Mouse (Mus musculus) monocyte, adult 2 months (primary cell): ENCODE measurements around the gene Psmd10.

Experiments
- DNase-seq, 2 experiments: peaks; one replicate each; pipeline ENCODE4 v3.0.0; 2022; ENCODE audit warnings: low spot score in 2 of 2, low read depth in 1 of 2

The Psmd10 gene

DNA sequence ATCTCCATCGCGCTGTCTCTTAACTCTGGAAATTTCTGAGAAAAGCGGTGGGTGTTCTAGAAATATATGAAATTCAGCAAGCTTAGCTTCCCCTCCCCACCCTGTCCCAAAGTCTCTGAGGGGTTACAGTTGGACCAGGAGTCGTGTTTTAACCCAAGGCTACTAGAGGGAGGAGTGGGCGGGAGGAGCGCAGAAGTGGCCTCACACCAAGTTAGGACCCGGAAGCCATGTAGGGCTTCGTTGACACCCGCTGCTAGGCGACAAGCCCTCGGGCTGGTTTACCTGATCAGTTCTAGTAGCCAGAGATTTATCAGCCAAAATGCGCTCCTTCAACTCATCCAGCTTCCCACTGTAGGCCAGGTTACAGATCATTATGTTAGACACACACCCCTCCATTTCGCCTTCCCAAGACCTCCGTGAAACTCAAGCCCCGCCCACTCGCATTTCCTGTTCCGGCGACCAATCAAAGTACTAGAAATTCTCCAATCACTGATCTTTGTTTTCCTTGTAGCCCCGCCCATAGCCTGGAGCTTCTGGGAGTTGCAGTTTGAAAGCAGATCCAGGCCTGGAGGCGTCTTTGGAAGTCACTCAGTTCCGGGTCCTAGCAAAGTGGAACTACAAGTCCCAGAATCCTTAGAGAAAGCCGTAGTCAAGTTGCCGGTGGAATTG is at the start of gene Psmd10, which contains the start of gene Atg4a:
Gene Psmd10, minus strand, starts transcription at position 457 of the 669 bp plus-strand sequence.
Gene Atg4a, plus strand, starts transcription at position 636 of the 669 bp plus-strand sequence.
- DNase-seq, result peak; percentile 53 to 77

DNA sequence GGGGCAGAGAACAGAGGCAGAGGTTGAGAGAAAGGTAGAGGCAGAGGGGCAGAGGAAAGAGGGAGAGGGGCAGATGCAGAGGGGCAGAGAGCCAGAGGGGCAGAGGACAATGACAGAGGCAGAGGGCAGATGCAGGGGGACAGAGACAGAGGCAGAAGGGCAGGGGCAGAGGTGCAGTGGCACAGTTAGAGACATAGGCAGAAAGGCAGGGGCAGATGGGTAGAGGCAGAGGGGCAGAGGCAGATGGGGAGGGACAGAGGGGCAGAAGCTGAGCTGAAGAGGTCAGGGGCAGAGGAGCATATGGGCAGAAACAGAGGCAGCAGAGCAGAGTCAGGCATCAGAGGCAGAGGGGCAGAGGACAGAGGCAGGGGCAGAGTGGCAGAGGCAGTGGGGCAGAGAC is 42.4 kb upstream of the Psmd10 start:
- DNase-seq, result no peak

DNA sequence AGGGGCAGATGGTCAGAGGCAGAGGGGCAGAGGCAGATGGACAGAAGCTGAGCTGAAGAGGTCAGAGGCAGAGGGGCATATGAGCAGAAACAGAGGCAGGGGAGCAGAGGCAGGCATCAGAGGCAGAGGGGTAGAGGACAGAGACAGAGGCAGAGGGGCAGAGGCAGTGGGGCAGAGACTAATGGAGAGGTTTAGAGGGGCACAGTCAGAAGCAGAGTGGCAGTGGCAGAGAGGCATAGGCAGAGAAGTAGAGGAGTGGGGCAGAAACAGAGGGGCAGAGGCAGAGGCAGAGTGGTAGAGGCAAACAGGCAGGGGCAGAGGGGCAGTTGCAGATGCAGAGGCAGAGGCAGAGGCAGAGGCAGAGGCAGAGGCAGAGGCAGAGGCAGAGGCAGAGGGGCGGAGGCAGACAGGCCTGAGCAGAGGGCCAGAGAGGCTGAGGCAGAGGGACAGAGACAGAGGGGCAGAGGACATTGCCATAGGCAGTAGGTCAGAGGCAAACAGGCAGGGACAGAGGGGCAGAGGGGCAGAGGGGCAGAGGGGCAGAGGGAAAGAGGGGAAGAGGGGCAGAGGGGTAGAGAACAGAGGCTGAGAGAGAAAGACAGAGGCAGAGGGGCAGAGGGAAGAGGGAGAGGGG is 41.5 kb upstream of the Psmd10 start:
- DNase-seq, result no peak

DNA sequence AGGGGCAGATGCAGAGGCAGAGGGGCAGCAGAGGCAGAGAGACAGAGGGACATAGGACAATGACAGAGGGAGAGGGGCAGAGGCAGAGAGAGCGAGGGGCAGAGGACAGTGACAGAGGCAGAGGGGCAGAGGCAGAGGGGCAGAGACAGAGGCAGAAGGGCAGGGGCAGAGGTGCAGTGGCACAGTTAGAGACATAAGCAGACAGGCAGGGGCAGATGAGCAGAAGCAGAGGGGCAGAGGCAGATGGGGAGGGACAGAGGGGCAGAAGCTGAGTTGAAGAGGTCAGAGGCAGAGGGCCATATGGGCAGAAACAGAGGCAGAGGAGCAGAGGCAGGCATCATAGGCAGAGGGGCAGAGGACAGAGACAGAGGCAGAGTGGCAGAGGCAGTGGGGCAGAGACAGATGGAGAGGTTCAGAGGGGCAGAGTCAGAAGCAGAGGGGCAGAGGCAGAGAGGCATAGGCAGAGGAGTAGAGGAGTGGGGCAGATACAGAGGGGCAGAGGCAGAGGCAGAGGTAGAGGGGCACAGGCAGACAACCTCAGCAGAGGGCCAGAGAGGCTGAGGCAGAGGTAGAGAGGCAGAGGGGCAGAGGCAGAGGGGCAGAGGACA is 40.5 kb upstream of the Psmd10 start:
- DNase-seq, result no peak

DNA sequence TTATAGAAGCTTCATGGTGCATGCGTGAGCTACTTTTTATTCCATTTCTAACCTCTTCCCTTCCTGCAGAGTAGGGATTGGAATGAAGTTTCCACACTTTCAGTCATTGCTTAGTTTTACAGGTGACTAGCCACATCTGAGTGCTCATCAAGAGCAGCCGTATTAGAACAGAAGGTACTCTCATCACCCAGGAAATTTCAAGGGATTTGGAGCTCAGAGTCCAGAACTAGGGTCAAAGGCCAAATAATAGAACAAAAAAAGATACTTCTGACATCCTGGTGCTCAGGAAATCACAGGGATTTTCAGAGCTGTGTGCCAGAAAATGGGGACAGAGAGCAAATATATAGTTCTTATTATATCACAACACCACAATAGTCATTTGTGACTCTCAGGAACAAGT is 28.7 kb upstream of the Psmd10 start:
- no peak for DNase-seq

DNA sequence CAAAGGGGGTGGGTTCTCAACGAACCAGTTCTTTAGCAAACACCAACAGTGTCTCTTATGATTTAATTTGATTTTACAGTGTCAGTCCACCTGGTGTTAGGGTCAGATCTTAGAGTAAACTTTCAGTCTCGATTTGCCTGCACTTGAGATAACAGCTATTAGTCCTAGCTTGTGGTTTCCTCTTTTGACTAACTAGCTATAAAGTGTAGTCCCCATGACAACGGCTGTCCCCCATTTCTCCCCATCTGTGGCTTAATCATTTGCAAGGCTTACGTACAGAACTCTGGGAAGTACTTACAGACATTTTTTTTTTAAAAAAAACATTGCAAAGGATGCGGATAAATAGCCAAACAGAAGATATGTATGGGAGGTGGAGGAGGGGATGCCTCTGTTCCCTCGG is 28.3 kb upstream of the Psmd10 start:
- no peak for DNase-seq

DNA sequence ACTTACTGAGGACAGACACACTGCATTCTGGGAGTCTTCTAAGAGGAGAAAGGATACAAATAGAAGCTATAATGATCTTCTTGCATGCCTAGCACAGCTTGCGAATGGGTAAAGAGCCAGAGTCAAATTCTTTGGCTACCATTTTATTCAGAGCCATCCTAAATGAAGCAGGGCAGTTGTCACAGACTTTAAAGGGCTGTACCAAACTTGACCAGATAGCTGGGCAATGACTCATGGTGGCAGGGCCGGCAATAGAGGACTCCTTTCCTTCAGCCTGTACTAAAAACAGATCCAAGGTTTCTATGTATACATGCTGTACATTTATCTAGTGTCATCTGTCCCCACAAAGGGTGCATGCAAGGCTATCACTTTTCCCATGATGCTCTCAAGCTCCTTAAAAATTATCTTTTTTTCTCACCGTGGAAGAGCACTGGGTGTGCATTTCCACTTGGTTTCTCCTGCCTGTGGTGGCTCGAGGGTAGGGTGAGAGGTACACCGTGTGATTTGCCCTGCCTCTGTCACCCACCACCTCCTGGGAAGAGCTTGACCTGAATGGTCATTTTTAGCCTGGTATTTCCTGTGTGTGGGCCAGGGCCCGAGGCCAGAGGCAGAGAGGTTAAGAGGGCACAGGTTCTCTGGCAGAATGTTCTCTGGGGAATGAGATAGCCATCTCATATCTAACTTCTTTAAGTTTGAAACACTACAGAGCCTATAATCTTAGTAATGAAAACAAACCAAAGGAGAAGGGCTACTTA is 26.9 kb upstream of the Psmd10 start:
- no peak for DNase-seq

DNA sequence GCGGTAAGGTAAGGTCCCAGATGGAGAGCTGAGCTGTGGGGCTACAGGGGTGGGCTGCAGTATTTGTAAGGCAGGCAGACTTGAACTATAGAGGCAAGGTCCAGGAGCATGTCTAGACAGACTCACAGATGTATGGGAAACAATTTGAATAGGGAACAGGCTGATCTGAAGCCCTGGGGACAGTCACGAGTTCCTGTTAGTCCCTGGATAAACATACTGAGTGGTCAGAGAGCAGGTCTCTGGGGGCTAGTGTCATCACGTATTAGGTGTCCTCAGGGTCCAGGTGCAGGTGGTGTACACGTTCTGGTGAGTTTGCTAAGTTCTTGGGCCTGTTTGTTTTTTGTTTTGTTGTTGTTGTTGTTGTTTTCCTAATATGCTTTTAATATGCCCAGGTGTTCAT is 23.6 kb upstream of the Psmd10 start:
- DNase-seq, result no peak

DNA sequence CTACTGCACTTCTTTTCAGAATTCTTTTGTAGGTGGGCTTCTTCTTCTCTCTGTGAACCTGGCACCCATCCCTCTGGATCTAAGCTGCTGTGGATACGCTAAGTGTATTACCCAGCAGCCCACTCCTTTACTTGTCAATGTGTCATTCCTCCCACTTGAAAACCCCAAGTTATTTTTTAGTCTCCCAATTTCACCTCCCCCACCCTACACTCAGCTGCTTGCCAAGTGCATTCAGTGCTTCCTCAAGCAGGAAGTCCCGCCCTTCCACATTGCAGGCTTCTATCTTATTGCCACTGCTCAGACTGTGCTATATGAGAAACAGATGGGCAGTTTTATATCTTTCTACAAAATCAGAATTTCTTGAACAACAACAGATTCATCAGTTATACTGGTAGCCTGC is 23.0 kb upstream of the Psmd10 start:
- no peak for DNase-seq

DNA sequence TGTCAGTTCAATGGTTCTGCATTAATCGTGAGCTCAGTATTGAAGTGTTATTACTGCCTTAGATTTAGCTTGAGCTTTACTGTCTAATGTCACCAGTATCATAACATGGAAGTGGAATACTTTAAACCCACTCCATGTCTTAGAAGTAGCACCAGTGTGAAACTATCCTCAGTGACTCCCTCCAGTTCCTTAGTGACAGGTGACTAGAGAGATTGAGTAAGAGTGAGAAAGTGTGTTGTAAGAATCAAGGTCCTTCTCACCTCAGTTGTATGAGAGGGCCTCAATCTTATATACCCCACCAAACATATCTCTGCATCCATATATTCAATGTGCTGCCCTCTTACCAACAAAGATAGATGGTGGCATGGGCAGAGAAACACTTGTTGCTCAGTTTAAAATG is 22.4 kb upstream of the Psmd10 start:
- no peak for DNase-seq

DNA sequence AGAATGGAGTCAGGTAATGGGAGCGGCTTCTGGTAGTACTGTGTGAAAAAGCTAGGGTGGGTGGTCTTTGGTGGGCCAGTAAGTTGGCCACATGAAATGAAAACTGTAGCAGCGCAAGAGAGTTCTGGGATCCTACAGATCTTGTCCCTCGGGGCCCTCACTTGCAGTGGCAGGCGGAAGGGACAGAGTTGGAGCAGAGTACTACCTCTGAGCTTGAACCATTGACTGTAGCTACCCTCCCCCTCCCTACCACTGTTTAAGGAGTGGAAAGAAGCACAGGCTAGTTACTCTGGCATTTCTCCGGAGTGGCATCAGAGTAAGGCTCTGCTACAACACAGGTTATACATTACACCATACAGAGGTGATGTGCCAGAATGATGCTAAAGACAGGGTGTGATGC is 431 bp upstream of the Psmd10 start:
- DNase-seq, result no peak

DNA sequence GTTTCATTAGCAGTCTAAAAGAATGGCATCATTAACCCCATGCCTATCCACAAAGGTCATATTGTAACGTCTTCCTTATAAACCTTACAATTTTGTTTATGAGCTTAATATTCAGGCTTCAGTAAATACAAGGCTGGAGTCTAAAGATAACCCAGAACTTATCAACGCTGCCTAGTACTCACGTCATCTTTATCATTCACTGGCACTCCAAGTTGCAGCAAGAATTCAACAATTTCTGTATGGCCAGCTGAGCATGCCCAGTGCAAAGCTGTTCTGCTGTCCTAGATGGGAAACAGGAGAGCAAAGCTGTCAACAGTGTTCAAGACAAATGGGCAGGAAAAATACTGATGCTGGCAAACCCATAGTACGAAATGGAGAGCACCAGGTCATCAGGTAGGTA is 2.9 kb downstream of the Psmd10 start:
- no peak for DNase-seq

DNA sequence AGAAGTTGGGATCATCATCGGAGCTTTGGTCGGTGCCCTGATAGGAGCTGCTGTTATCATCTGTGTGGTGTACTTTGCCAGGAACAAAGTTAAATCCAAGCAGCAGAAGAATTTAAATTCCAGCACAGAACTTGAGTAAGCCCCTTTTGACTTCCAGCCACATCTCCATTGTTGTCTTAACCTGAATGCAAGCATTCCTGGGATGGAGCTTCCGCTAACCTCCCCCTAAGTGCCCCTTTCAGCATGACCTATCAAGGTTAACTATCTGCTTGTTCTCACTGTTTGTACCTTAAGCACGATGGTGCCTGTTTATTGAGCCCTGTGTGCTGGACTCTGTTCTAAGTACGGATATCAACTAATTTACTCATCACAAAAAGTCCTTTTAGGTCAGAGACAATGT is 20.3 kb downstream of the Psmd10 start:
- no peak for DNase-seq

DNA sequence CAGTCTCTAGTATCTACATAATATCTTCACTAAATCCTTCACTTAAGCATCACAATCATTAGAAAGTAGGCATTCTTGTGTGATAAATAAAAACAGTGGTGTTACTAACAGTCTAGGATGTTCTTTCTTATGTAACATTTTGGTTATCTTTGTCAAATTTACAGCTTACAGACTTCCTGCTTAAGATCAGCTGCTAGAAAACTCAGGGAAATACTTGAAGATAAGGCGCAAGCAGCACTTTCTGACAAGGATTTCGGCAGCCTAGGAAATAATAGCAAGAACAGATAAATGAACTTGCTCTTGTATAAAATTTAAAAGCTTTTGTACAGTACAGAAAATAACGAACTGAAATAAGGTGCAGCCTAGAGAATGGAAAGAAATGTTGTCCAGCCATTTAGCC is 23.3 kb downstream of the Psmd10 start:
- no peak for DNase-seq

DNA sequence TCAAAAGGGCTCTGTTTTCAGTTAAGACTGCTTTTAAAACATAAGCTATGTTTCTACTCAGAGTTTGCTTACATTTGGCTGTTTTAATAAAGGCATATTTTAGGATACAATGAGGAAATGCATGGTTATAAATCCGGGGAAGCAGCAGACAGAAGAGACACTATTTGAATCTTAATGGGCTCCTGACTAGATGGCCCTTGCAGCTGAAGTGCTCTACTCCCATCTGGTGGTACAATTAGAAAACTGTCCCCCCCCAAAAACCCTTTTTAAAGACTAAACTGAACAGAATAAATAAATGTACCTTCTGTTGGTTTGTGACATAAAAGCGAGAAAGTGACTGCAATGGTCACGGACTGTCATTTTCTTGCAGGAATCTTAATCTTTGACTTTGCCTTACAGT is 24.5 kb downstream of the Psmd10 start:
- no peak for DNase-seq

DNA sequence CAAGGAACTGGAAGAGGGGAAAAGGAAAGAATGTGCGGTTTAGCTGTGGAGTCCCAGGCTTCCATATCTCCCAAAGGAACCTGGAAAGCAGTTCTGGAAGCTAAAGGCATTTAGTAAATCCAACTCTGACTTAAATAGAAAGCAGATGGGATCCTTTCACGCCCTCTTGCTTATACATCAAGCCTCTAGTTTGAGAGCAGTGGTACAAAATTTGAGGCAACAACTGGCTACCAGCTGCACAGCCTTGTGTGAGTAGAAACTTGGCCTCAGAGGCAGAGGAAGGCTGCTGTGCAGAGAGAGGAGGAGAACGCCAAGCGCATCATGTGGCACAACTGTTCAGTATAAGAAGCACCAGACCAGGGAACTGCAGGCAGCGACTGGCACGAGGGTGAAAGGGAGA is 35.2 kb downstream of the Psmd10 start:
- no peak for DNase-seq

DNA sequence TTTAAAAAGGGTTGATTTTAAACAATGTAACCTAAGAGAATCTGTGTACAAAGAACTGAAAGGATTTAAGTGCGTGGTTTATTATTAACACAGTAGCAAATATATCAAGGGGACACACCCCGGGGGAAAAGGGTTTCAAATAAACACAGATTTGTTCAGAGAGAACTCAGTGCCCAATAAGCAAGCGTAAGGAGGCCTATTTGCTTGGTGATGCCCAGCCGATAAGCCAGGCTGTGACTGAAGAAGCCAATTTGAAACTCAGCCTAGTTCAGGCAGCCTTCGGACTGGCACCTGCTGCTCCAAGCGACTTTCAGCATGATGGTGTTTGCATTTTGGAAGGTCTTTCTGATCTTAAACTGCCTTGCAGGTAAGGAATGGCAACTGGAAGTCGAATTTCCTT is 49.2 kb downstream of the Psmd10 start, which contains the start of gene Vsig1:
Gene Vsig1, plus strand, starts transcription at position 249 of the 400 bp plus-strand sequence.
- no peak for DNase-seq

DNA sequence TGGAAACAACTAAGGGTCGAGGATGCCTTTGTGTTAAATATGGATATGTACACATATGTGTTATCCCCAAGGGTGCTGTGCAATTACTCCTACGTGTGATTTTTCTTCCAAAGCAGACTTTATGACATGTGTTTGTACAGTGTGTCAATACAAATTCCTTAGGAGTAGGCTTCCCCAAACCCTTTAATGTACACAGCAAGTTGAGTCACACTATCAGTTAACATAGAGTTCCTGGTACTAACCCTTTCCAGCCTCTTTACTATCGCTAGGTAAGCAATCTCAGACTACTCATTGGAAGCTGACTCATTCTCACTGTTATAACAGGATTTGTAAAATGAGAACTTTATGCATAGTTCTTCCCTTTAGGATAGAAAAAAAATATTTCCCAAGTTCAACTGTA is 53.0 kb downstream of the Psmd10 start:
- DNase-seq, result no peak
